Mouse (Mus musculus) forebrain, embryonic 11.5 days (tissue): ENCODE results near the gene Fam189b. TPM values are rescaled to one million over a fixed set of nuclear protein-coding genes. Genes with fewer than 3 reads are reported as not detected.

Experiments
- ATAC-seq: fragments of 200-750 bp; cut with Nextera tagmentation; replicated peaks from 2 replicates; pipeline ENCODE4 v1.8.0; 2017; ENCODE audit warnings: moderate TSS enrichment; ENCODE audit not compliant: low FRiP score
- DNase-seq: peaks from one replicate; pipeline ENCODE4 v3.0.0-alpha.2; 2017; ENCODE audit warnings: low spot score
- H3K27ac ChIP-seq: fragments of 300-500 bp; sonication (generic); 2 replicates; pipeline ENCODE4 v1.5.1; 2014; ENCODE audit warnings: low read depth, low read length
- H3K27me3 ChIP-seq: fragments of 300-500 bp; sonication (generic); 2 replicates; pipeline ENCODE4 v1.6.1; 2014; ENCODE audit warnings: mild to moderate bottlenecking, low read length, mixed read lengths; ENCODE audit not compliant: control insufficient read depth, insufficient read depth
- H3K36me3 ChIP-seq: fragments of 300-500 bp; sonication (generic); 2 replicates; pipeline ENCODE4 v1.6.1; 2014; ENCODE audit warnings: mild to moderate bottlenecking, low read length, moderate library complexity, mixed read lengths; ENCODE audit not compliant: control insufficient read depth, insufficient read depth
- H3K4me1 ChIP-seq: fragments of 300-500 bp; sonication (generic); replicated peaks from 2 replicates; pipeline ENCODE4 v1.6.1; 2014; ENCODE audit warnings: low read length, mixed read lengths; ENCODE audit not compliant: control insufficient read depth, insufficient read depth
- H3K4me2 ChIP-seq: fragments of 300-500 bp; sonication (generic); 2 replicates; pipeline ENCODE4 v1.6.1; 2014; ENCODE audit warnings: low read depth, mild to moderate bottlenecking, low read length, moderate library complexity, mixed read lengths; ENCODE audit not compliant: severe bottlenecking
- H3K4me3 ChIP-seq: fragments of 300-500 bp; sonication (generic); 2 replicates; pipeline ENCODE4 v1.5.1; 2014; ENCODE audit warnings: low read depth, low read length
- H3K9ac ChIP-seq: fragments of 300-500 bp; sonication (generic); 2 replicates; pipeline ENCODE4 v1.6.1; 2014; ENCODE audit warnings: low read length
- H3K9me3 ChIP-seq: fragments of 300-500 bp; sonication (generic); 2 replicates; pipeline ENCODE4 v1.6.1; 2016; ENCODE audit warnings: low read length, mixed read lengths; ENCODE audit not compliant: control insufficient read depth
- WGBS: fragments of 180-500 bp; shearing (Covaris S2); extraction: QIAGEN DNeasy Blood & Tissue Kit; methylation state at CpG from one replicate; pipeline ENCODE4 v1.1.7; 2014; 5-methylcytosine and 5-hydroxymethylcytosine counted together
- polyA plus RNA-seq: library from polyadenylated mRNA; unstranded; fragments of >200 nt; fragmentation: Nextera tagmentation; extraction: Ambion mirVana; gene quantifications from 2 replicates; pipeline ENCODE4 v1.2.1, GENCODE M21; 2014

Fam189b gene
- polyA plus RNA-seq, 1 experiment from 2014 or later: 26.3 TPM

DNA sequence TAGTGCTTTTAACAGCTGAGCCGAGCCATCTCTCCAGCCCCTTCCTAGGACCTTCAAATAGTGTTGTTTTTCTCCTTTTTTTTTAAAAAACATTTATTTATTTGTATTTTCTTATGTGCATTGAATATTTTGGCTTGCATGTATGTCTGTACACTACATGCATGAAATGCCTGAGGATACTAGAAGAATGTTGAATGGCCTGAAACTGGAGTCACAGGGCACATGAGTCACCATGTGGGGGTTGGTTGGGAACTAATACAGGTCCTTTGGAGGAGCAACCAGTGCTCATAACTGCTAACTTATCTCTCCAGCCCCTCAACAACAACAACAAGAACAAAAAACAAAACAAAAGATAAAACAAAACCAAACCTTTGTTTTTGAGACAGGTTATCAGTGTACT, 19.8 kb upstream of the Fam189b start:
- H3K27ac ChIP-seq: no peak overlapping the region
- H3K4me2 ChIP-seq: no peak overlapping the region
- peaks cover 3% of the 10 kb centered on the region; the same call in 1 of the 2 replicates for H3K36me3 ChIP-seq
- H3K4me3 ChIP-seq: no peak overlapping the region
- peaks cover 25% of the 10 kb centered on the region; the same call in 1 of the 2 replicates for H3K4me1 ChIP-seq
- ATAC-seq (no peak), DNase-seq (no peak)
- H3K9ac ChIP-seq: no peak overlapping the region
- peaks cover 4% of the 10 kb centered on the region; the same call in 1 of the 2 replicates for H3K27me3 ChIP-seq
- 86% methylated on average over 1 of the region's 1 CpGs for WGBS
- no peaks in the 10 kb centered on the region for H3K9me3 ChIP-seq

- DNase-seq: no peak
- Histone ChIP-seq H3K9me3 (no peaks in the 10 kb centered on the region), H3K9ac (peak overlapping the region; percentile 89; the same call in 1 of the 2 replicates), H3K4me1 (peaks cover 19% of the 10 kb centered on the region; the same call in 1 of the 2 replicates), H3K27ac (0 out of 2 replicates have a peak overlapping the region, but pooled peaks have one; percentile 87), H3K27me3 (peaks cover 4% of the 10 kb centered on the region; the same call in 1 of the 2 replicates), H3K36me3 (peaks cover 7% of the 10 kb centered on the region), H3K4me3 (peak overlapping the region; percentile 91), H3K4me2 (peak overlapping the region; percentile 73)
- ATAC-seq: no peak
- WGBS: 73% methylated on average over 5 of the region's 5 CpGs
Observed at GRCm38 (mm10) chr3:89163643-89164245, 19.2 kb upstream of the Fam189b start.

DNA sequence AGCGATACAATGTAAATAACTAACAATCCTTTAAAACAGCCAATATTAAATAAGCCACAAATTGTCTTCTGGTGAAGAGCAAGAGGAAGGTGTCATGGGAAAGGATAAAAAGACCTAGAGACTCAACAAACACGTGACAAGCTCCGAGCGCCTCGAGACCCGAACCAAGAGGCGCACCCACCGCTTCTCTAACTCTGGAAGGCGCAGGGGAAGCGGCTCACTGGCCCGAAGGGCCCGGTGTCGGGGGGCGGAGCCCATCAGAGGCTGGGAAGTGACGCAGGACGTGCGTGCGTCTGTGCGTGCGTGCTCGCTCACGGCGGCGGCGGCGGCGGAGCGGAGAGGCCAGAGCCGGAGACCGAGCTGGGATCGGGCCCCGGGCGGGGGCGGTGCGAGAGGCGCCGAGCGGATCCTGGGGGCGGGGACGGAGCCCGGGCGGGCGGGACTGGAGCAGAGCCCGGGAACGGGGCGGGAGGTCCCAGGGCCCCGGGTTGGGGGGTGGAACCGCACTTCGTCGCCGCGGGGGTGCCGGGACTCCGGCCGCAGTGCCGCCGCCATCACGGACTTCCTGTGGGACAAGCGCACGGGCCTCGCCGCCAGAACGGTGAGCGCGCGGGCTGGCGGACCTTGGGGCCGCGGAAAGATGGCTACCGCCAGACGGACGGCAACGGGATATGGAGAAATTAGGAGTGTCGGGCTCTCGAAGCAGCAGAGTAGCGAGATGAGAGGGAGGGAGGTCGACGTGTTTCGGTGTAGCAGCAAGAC, 18.3 kb upstream of the Fam189b start, which contains the start of gene Clk2:
Clk2 (plus strand) TSS at position 290 of the 762 bp plus-strand sequence.
- Histone ChIP-seq H3K4me1 (peaks cover 17% of the 10 kb centered on the region; the same call in 1 of the 2 replicates), H3K27ac (peak within 1 kb of the TSS; percentile 87), H3K9ac (peak within 1 kb of the TSS; percentile 89), H3K9me3 (no peaks in the 10 kb centered on the region), H3K4me2 (peak within 1 kb of the TSS; percentile 73), H3K36me3 (peaks cover 16% of the 10 kb centered on the region), H3K4me3 (peak within 1 kb of the TSS; percentile 91), H3K27me3 (no peaks in the 10 kb centered on the region)
- DNase-seq (peak; percentile 97), ATAC-seq (peak; percentile 97)
- WGBS: under 1% methylated on average over 76 of the region's 79 CpGs

- no peaks in the 10 kb centered on the region for H3K27me3 ChIP-seq
- 29% methylated on average over 12 of the region's 12 CpGs for WGBS
- peak overlapping the region; percentile 89 for H3K9ac ChIP-seq
- ATAC-seq: no peak
- H3K9me3 ChIP-seq: no peaks in the 10 kb centered on the region
- peak; percentile 53 for DNase-seq
- H3K4me3 ChIP-seq: peak overlapping the region; percentile 91
- peak overlapping the region; percentile 73 for H3K4me2 ChIP-seq
- peaks cover 17% of the 10 kb centered on the region; the same call in 1 of the 2 replicates for H3K4me1 ChIP-seq
- H3K36me3 ChIP-seq: peaks cover 19% of the 10 kb centered on the region
- H3K27ac ChIP-seq: peak overlapping the region; percentile 87
Observed at GRCm38 (mm10) chr3:89165268-89165870, 17.6 kb upstream of the Fam189b start.

DNA sequence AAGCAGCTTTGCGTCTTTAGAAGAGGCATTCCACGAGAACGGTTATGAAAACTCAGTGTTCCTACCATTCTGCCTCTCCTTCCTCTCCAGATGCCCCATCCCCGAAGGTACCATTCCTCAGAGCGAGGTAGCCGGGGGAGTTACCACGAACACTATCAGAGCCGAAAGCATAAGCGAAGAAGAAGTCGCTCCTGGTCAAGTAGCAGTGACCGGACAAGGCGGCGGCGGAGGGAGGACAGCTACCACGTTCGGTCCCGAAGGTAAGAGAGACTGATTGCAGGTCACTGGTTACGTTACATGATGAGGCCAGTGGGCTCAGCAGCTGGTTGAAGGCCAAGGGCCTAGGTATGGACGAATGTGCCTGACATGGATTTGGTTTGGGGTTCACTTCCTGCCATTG, 16.0 kb upstream of the Fam189b start:
- 96% methylated on average over 19 of the region's 19 CpGs for WGBS
- no peaks in the 10 kb centered on the region for H3K9me3 ChIP-seq
- peak; percentile 43 for DNase-seq
- no peak for ATAC-seq
- no peak overlapping the region for H3K9ac ChIP-seq
- H3K27ac ChIP-seq: no peak overlapping the region
- H3K27me3 ChIP-seq: no peaks in the 10 kb centered on the region
- peaks cover 17% of the 10 kb centered on the region; the same call in 1 of the 2 replicates for H3K4me1 ChIP-seq
- no peak overlapping the region for H3K4me3 ChIP-seq
- H3K4me2 ChIP-seq: 0 out of 2 replicates have a peak overlapping the region, but pooled peaks have one; percentile 5
- peaks cover 23% of the 10 kb centered on the region for H3K36me3 ChIP-seq

DNA sequence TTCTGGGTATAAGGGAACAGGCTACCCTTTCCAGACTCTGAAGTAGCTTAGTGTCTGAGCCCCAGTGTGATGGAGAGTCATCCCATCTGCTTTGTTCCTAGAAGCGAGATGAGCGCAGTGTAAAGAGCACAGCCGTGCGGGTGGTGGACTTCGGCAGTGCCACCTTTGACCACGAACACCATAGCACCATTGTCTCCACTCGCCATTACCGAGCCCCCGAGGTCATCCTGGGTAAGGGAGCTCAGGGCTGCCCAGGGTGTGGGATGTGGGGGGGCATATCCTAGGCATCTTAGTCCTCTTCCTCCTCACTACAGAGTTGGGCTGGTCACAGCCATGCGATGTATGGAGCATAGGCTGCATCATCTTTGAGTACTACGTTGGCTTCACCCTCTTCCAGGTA, 8.1 kb upstream of the Fam189b start:
- Histone ChIP-seq H3K4me3 (no peak overlapping the region), H3K9ac (no peak overlapping the region), H3K9me3 (no peaks in the 10 kb centered on the region), H3K4me1 (peaks cover 5% of the 10 kb centered on the region; the same call in 1 of the 2 replicates), H3K27me3 (no peaks in the 10 kb centered on the region), H3K4me2 (no peak overlapping the region), H3K36me3 (peaks cover 32% of the 10 kb centered on the region), H3K27ac (no peak overlapping the region)
- ATAC-seq (no peak), DNase-seq (no peak)
- 90% methylated on average over 11 of the region's 11 CpGs for WGBS

DNA sequence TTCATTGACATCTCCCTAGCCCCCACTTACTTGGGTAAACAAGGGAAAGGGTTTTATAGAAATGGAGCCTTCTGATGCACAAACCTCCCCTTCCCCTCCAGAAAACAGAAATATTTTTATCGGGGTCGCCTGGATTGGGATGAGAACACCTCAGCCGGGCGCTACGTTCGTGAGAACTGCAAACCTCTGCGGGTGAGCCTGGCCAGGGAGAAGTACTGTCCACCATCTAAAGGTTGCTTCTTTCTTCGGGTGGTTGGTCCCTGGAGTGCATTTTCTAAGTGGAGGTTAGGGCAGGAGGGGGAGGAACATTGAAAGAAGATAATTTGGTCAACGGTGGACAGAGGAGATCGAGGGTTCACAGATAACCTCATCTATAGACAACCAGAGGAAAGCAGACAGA, 7.4 kb upstream of the Fam189b start:
- H3K27me3 ChIP-seq: no peaks in the 10 kb centered on the region
- ATAC-seq (no peak), DNase-seq (no peak)
- 95% methylated on average over 10 of the region's 10 CpGs for WGBS
- H3K4me3 ChIP-seq: no peak overlapping the region
- H3K9me3 ChIP-seq: no peaks in the 10 kb centered on the region
- H3K4me1 ChIP-seq: peaks cover 5% of the 10 kb centered on the region; the same call in 1 of the 2 replicates
- no peak overlapping the region for H3K9ac ChIP-seq
- no peak overlapping the region for H3K27ac ChIP-seq
- H3K4me2 ChIP-seq: no peak overlapping the region
- H3K36me3 ChIP-seq: peaks cover 32% of the 10 kb centered on the region

DNA sequence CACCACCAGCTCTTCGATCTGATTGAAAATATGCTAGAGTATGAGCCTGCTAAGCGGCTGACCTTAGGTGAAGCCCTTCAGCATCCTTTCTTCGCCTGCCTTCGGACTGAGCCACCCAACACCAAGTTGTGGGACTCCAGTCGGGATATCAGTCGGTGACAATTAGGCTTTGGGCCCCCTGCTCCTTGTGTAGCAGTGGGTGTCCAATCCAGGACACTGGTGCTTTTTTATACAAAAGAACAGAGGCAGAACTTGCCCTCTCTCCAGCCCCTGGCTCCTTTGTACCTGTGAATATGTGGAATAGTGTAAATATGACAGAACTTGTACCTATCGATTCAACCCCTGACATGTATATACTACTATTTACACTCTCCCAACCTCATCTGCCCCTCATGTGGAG, 6.5 kb upstream of the Fam189b start:
- H3K4me2 ChIP-seq: no peak overlapping the region
- no peak overlapping the region for H3K27ac ChIP-seq
- peaks cover 5% of the 10 kb centered on the region; the same call in 1 of the 2 replicates for H3K4me1 ChIP-seq
- H3K9ac ChIP-seq: no peak overlapping the region
- ATAC-seq (no peak; the same call in 1 of the 2 replicates), DNase-seq (no peak)
- peaks cover 33% of the 10 kb centered on the region for H3K36me3 ChIP-seq
- no peaks in the 10 kb centered on the region for H3K27me3 ChIP-seq
- no peaks in the 10 kb centered on the region for H3K9me3 ChIP-seq
- no peak overlapping the region; the same call in 1 of the 2 replicates for H3K4me3 ChIP-seq
- 87% methylated on average over 7 of the region's 7 CpGs for WGBS
